Mouse (Mus musculus): ENCODE results near the gene 4930564D02Rik.

Gene 4930564D02Rik

GRCm38 (mm10) chr3:105052937-105053697 is 13.5 kb upstream of the 4930564D02Rik start, which contains the start of gene Cttnbp2nl:
Cttnbp2nl (minus strand) TSS chr3:105053146.
- POLR2A ChIA-PET, result interaction anchor here in 3 of 4 experiments (0.6 to 2.3 kb wide), 20 partner anchors 9 to 579 kb away, joined by 3 to 14 read pairs (median 4); partner anchors contain the start of genes Capza1 (in 1 of the 3) and Lrig2 (in 1 of the 3)
- CTCF ChIA-PET, result interaction anchor here (0.6 to 1.9 kb wide), 12 partner anchors 13 to 377 kb away, joined by 3 to 10 read pairs (median 4); no protein-coding TSS in a partner anchor

GRCm38 (mm10) chr3:105053698-105054001 is 13.0 kb upstream of the 4930564D02Rik start:
- ChIA-PET POLR2A (interaction anchor here in 3 of 4 experiments (0.7 to 2.3 kb wide), 6 partner anchors 10 to 579 kb away, joined by 4 to 14 read pairs (median 4); no protein-coding TSS in a partner anchor), CTCF (interaction anchor here in 1 of 4 experiments (1.5 kb wide), 1 partner anchor 339 kb away, joined by 6 read pairs; no protein-coding TSS in a partner anchor)

- POLR2A ChIA-PET, result interaction anchor here in 1 of 4 experiments (0.9 kb wide), 1 partner anchor 34 kb away, joined by 3 read pairs; no protein-coding TSS in a partner anchor
- CTCF ChIA-PET, result interaction anchor here in 2 of 4 experiments (0.6 to 1.9 kb wide), 5 partner anchors 62 to 557 kb away, joined by 3 to 8 read pairs (median 5); no protein-coding TSS in a partner anchor
Measured at GRCm38 (mm10) chr3:105054952-105055351, 11.7 kb upstream of the 4930564D02Rik start.

- ChIA-PET POLR2A (interaction anchor here in 1 of 4 experiments (0.8 to 0.9 kb wide), 2 partner anchors 11 to 35 kb away, joined by 3 read pairs; no protein-coding TSS in a partner anchor), CTCF (interaction anchor here in 2 of 4 experiments (0.6 to 4.4 kb wide), 6 partner anchors 63 to 557 kb away, joined by 3 to 76 read pairs (median 6); no protein-coding TSS in a partner anchor)
Measured at GRCm38 (mm10) chr3:105055666-105056065, 11.0 kb upstream of the 4930564D02Rik start.

- ChIA-PET POLR2A (interaction anchor here (0.7 to 2.0 kb wide), 23 partner anchors 15 to 344 kb away, joined by 3 to 9 read pairs (median 3); partner anchors contain the start of genes Capza1 (in 1 of the 4), Mov10 (in 1 of the 4) and St7l (in 1 of the 4)), CTCF (interaction anchor here (0.5 to 4.4 kb wide), 105 partner anchors 8 to 615 kb away, joined by 3 to 76 read pairs (median 4); partner anchors contain the start of genes Rhoc (in 3 of the 4), Capza1 (in 1 of the 4), Fam19a3 (in 1 of the 4) and Lrig2 (in 1 of the 4))
Measured at GRCm38 (mm10) chr3:105058627-105059513, 7.8 kb upstream of the 4930564D02Rik start.

GRCm38 (mm10) chr3:105059911-105060310 is 6.7 kb upstream of the 4930564D02Rik start:
- ChIA-PET POLR2A (interaction anchor here in 2 of 4 experiments (1.3 to 2.0 kb wide), 6 partner anchors 64 to 291 kb away, joined by 3 to 9 read pairs (median 4); partner anchors contain the start of genes Capza1 (in 1 of the 2) and St7l (in 1 of the 2)), CTCF (interaction anchor here (0.8 to 4.4 kb wide), 24 partner anchors 11 to 548 kb away, joined by 3 to 76 read pairs (median 8); partner anchors contain the start of genes Lrig2 (in 1 of the 4) and Rhoc (in 1 of the 4))

GRCm38 (mm10) chr3:105060992-105061391 is 5.7 kb upstream of the 4930564D02Rik start:
- CTCF ChIA-PET, result interaction anchor here in 3 of 4 experiments (0.5 to 2.0 kb wide), 4 partner anchors 68 to 194 kb away, joined by 3 to 8 read pairs (median 4); no protein-coding TSS in a partner anchor

GRCm38 (mm10) chr3:105061496-105061895 is 5.1 kb upstream of the 4930564D02Rik start:
- POLR2A ChIA-PET, result no interaction called here
- CTCF ChIA-PET, result interaction anchor here in 1 of 4 experiments (2.0 kb wide), 1 partner anchor 69 kb away, joined by 5 read pairs; no protein-coding TSS in a partner anchor

More at GRCm38 (mm10) chr3:105060992-105061391, 5.7 kb upstream of the 4930564D02Rik start:
- POLR2A ChIA-PET, result no interaction called here

- POLR2A ChIA-PET, result no interaction called here
- CTCF ChIA-PET, result interaction anchor here in 1 of 4 experiments (0.9 to 2.0 kb wide), 2 partner anchors 69 to 348 kb away, joined by 4 to 5 read pairs; no protein-coding TSS in a partner anchor
Measured at GRCm38 (mm10) chr3:105061991-105062390, 4.7 kb upstream of the 4930564D02Rik start.

- POLR2A ChIA-PET, result no interaction called here
- CTCF ChIA-PET, result interaction anchor here in 1 of 4 experiments (0.9 to 2.0 kb wide), 2 partner anchors 70 to 348 kb away, joined by 4 to 5 read pairs; no protein-coding TSS in a partner anchor
Measured at GRCm38 (mm10) chr3:105062676-105063075, 4.0 kb upstream of the 4930564D02Rik start.

GRCm38 (mm10) chr3:105070553-105070952 is 3.9 kb downstream of the 4930564D02Rik start:
- CTCF ChIA-PET, result interaction anchor here in 2 of 4 experiments (0.6 to 2.7 kb wide), 6 partner anchors 11 to 356 kb away, joined by 3 to 17 read pairs (median 4); no protein-coding TSS in a partner anchor
- POLR2A ChIA-PET, result interaction anchor here in 1 of 4 experiments (0.7 to 0.8 kb wide), 2 partner anchors 30 to 512 kb away, joined by 3 read pairs; no protein-coding TSS in a partner anchor

GRCm38 (mm10) chr3:105071251-105071650 is 4.6 kb downstream of the 4930564D02Rik start:
- CTCF ChIA-PET, result interaction anchor here in 2 of 4 experiments (0.8 to 2.7 kb wide), 4 partner anchors 12 to 78 kb away, joined by 3 to 17 read pairs (median 6); no protein-coding TSS in a partner anchor
- POLR2A ChIA-PET, result interaction anchor here in 1 of 4 experiments (0.8 kb wide), 1 partner anchor 31 kb away, joined by 3 read pairs; no protein-coding TSS in a partner anchor

- POLR2A ChIA-PET, result interaction anchor here in 2 of 4 experiments (0.6 to 1.1 kb wide), 3 partner anchors 98 to 886 kb away, joined by 3 read pairs; partner anchors contain the start of gene Wdr77 (in 1 of the 2)
- CTCF ChIA-PET, result interaction anchor here (0.5 to 2.7 kb wide), 4 partner anchors 13 to 293 kb away, joined by 3 to 17 read pairs (median 6); no protein-coding TSS in a partner anchor
Measured at GRCm38 (mm10) chr3:105072536-105072935, 5.9 kb downstream of the 4930564D02Rik start.

- CTCF ChIA-PET, result no interaction called here
- POLR2A ChIA-PET, result interaction anchor here in 1 of 4 experiments (1.0 kb wide), 1 partner anchor 15 kb away, joined by 3 read pairs; no protein-coding TSS in a partner anchor
Measured at GRCm38 (mm10) chr3:105075796-105076195, 9.2 kb downstream of the 4930564D02Rik start.

- CTCF ChIA-PET, result interaction anchor here (0.5 to 2.2 kb wide), 12 partner anchors 11 to 364 kb away, joined by 3 to 14 read pairs (median 3); no protein-coding TSS in a partner anchor
Measured at GRCm38 (mm10) chr3:105078231-105078826, 11.7 kb downstream of the 4930564D02Rik start.

GRCm38 (mm10) chr3:105087344-105087743 is 20.7 kb downstream of the 4930564D02Rik start:
- POLR2A ChIA-PET, result no interaction called here

More at GRCm38 (mm10) chr3:105078231-105078826, 11.7 kb downstream of the 4930564D02Rik start:
- POLR2A ChIA-PET, result interaction anchor here in 1 of 4 experiments (0.7 to 1.1 kb wide), 2 partner anchors 14 to 20 kb away, joined by 3 read pairs; no protein-coding TSS in a partner anchor

More at GRCm38 (mm10) chr3:105087344-105087743, 20.7 kb downstream of the 4930564D02Rik start:
- CTCF ChIA-PET, result interaction anchor here in 1 of 4 experiments (0.7 kb wide), 1 partner anchor 337 kb away, joined by 3 read pairs; no protein-coding TSS in a partner anchor
